Mouse (Mus musculus) gastrocnemius, postnatal 25 days (tissue): ENCODE results near the gene Oprm1. TPM values are rescaled to one million over a fixed set of nuclear protein-coding genes. Genes with fewer than 3 reads are reported as not detected.
"Not testable (repeated sequence)": the region's sequence is repeated elsewhere in the genome, so short reads cannot be mapped to it uniquely, and the experiment has no call there.

Experiments
- DNase-seq: peaks from one replicate; pipeline ENCODE4 v3.0.0; 2022
- total RNA-seq, 2 experiments: library from RNA; stranded (reverse); gene quantifications; 1 replicate in 1 of 2; 2 replicates in 1 of 2; pipeline ENCODE4 v1.2.3; 2021

Oprm1 gene
- total RNA-seq, 2 experiments from 2014 or later, result not detected

- DNase-seq, result no peak
These were observed 220.9 kb downstream of the Oprm1 start for GRCm38 (mm10) chr10:6979216-6979615.

DNA sequence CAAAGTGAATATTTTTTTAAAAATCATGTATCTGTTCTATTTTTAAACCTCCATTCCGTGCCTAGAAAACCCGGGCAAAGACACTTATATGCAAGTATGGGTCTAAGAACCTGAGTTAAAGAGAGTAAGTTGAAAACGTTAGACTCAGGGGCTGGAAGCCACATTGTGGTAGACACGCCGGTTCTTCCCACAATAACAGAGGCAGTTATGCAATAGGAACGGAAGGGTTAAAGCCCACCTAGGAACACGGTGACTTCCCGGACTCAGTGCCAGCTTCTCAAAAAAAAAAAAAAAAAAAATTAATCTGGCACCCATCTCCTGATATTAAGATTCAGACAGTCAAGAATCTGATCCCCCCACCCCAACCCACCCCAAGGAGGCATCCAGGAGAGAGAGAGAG, 221.5 kb downstream of the Oprm1 start:
- no peak for DNase-seq

GRCm38 (mm10) chr10:6980236-6980635, 221.9 kb downstream of the Oprm1 start:
- DNase-seq, result no peak

- DNase-seq, result no peak
These were observed 224.4 kb downstream of the Oprm1 start for GRCm38 (mm10) chr10:6982751-6983151.

GRCm38 (mm10) chr10:6983431-6983830, 225.1 kb downstream of the Oprm1 start:
- DNase-seq, result no peak

GRCm38 (mm10) chr10:6986246-6986645, 227.9 kb downstream of the Oprm1 start:
- DNase-seq, result no peak

DNA sequence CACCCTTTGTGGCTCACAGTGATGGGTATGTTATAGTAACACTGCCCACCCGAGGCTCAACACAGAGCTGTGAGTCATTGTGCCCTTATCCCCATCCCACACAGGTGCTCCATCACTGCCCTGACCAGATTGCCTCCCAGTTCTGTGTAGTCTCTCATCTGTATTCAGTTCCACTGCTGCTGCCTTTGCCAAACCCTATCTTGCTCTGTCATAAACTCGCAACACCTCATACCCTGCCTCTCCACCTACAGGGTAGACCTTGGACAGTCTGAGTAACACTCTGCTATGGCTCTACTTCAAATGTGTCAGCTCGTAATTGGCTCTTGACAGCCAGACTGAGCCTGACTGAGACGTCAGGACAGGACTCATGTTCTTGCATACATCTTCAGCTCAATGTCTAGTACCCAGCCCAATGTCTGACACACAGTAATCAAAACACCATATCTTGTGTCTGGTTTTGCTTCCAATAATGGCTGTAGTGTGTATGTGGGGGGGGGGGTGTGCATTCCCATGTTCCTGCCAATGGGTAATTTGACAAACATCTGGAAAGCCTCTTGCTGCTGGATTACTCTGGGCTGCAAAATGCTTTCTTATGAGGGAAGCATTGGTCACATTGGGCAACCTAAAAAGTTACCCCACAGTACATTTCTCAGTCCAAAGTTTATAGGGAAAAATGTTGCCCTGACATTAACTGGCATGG, 229.2 kb downstream of the Oprm1 start:
- no peak for DNase-seq

GRCm38 (mm10) chr10:6988555-6988954, 230.2 kb downstream of the Oprm1 start:
- DNase-seq, result no peak

GRCm38 (mm10) chr10:6996895-6997294, 238.6 kb downstream of the Oprm1 start:
- DNase-seq, result no peak

GRCm38 (mm10) chr10:6998576-6999250, 240.4 kb downstream of the Oprm1 start:
- no peak for DNase-seq

GRCm38 (mm10) chr10:6999355-6999754, 241.0 kb downstream of the Oprm1 start:
- DNase-seq, result no peak

- DNase-seq, result not testable (repeated sequence)
These were observed 245.6 kb downstream of the Oprm1 start for GRCm38 (mm10) chr10:7003898-7004297.

GRCm38 (mm10) chr10:7004980-7005538, 246.8 kb downstream of the Oprm1 start:
- no peak for DNase-seq

DNA sequence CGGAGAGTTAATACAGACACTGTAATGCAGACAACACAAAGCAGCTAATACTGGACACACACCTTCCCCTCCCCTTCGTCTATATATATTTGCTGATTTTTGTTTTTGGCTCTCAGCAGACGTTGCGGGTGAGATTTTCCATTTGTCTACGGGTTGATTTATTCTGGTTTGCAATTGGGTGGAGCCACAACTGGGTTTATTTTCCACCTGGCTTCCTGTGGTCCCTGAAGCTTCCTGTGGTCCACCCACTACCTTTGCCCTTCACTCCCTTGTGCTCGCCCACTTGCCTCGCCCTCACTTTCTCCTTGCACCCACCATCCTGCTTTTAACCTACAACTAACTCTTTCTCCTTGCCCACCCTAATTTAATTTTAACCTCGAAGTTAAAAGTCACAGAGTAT, 252.2 kb downstream of the Oprm1 start:
- no peak for DNase-seq

GRCm38 (mm10) chr10:7015199-7015598, 256.9 kb downstream of the Oprm1 start:
- DNase-seq, result no peak

DNA sequence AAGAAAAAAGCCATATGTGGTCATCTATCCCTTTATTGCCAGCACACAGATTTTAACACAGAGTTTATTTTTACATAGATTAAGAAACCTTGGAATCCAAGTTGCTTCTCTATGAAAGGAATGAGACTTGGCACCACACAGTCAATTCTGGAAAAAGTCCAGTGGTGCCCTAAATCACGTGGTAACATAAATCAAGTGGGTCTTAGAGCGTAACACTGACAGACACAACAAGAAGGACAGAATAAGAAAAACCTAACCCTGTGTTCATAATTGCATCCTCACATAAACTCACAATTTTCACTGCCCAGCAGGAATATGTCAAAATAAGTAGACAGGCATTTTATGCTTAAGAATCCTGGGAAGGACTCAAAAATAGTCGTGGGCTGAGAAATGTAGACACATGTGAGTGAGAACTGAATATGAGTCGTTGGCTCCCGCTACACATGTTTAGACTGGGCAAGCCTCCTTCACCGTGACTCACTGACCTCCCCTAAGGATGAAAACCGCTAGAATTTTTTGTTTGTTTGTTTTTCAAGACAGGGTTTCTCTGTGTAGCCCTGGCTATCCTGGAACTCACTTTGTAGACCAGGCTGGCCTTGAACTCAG, 261.6 kb downstream of the Oprm1 start:
- no peak for DNase-seq

DNA sequence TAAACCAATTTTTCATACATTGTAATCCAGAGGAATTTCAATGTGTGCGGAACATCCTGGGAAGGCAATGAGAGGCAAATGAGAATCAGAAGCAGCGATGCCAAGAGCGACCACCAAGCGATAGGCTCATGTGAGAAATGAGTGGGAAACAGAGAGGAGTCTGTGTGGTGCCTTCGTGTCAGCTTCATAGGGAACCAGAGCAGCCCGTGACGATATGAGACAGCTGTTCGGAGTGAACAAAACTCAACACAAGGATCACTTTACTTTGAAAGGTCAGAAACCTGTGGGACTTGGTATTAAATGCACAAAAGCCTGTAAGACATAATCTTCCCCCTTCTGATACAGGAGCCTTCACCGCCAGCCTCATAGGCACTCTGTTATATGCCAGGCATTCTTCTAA, 262.2 kb downstream of the Oprm1 start:
- DNase-seq, result no peak

- DNase-seq, result no peak
These were observed 266.7 kb downstream of the Oprm1 start for GRCm38 (mm10) chr10:7025028-7025427.

DNA sequence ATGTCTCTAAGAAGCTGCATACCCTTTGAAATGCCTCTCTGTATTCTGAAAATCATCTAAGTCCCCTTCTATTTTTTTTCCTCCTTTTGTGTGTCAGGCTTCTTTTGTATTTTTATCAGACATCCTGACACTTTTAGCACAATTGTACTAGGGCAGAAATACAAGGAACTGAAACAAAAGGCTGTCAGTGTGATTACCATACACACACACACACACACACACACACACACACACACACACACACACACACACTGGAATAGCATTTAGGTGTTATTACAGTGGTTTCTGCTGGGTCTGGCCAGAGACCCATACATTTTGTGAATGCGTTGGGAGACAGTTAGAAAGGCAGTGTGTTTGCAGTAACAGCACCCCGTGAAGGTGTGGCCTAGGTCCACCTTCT, 275.2 kb downstream of the Oprm1 start:
- no peak for DNase-seq

- no peak for DNase-seq
These were observed 277.2 kb downstream of the Oprm1 start for GRCm38 (mm10) chr10:7035547-7035946.

GRCm38 (mm10) chr10:7037194-7037593, 278.9 kb downstream of the Oprm1 start:
- DNase-seq, result no peak

GRCm38 (mm10) chr10:7041032-7041431, 282.7 kb downstream of the Oprm1 start:
- no peak for DNase-seq

DNA sequence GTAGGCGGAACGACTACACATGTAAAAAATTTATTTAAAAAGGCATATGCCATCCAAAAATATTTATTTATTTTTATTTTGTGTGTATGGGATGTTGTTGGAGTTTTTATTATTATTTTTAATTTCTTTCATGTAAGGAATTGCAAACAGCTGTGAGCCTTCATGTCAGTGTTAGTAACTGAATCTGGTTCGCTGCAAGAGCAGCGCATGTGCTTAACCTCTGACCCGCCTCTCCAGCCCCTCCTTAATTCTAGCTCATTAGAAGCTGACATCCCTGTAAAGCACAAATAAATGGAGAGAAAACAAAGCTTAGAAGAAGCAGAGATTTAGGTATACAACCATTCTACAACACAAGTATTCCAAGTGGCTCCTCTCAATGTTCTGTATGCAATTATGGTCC, 285.6 kb downstream of the Oprm1 start:
- DNase-seq, result no peak
